Mouse (Mus musculus) testis, adult 2 months (tissue): Measurements from ENCODE around the gene Ttll12. TPM values are rescaled to one million over a fixed set of nuclear protein-coding genes. Genes with fewer than 3 reads are reported as not detected.

Experiments
- H3K27ac ChIP-seq: fragments of 200-500 bp; 2 replicates; pipeline ENCODE4 v1.5.1; 2012; ENCODE audit warnings: low read depth, low read length; ENCODE audit not compliant: control insufficient read depth, insufficient read depth
- H3K27me3 ChIP-seq: fragments of 200-500 bp; 2 replicates; pipeline ENCODE4 v1.6.1; 2012; ENCODE audit warnings: mild to moderate bottlenecking, low read length, moderate library complexity; ENCODE audit not compliant: control insufficient read depth, insufficient read depth
- H3K36me3 ChIP-seq: fragments of 200-500 bp; 2 replicates; pipeline ENCODE4 v1.6.1; 2012; ENCODE audit warnings: mild to moderate bottlenecking, low read length; ENCODE audit not compliant: control insufficient read depth, insufficient read depth
- H3K4me1 ChIP-seq: fragments of 200-500 bp; 2 replicates; pipeline ENCODE4 v1.6.1; 2012; ENCODE audit warnings: low read length; ENCODE audit not compliant: control insufficient read depth, insufficient read depth
- H3K4me3 ChIP-seq: fragments of 200-500 bp; 2 replicates; pipeline ENCODE4 v1.5.1; 2012; ENCODE audit warnings: low read depth, mild to moderate bottlenecking, low read length, moderate library complexity, mixed read lengths; ENCODE audit not compliant: control insufficient read depth
- CTCF ChIP-seq: fragments of 200-500 bp; IDR thresholded peaks from 2 replicates; pipeline ENCODE4 v1.5.1; 2012; ENCODE audit warnings: low read depth, mild to moderate bottlenecking, inconsistent platforms, low read length, moderate library complexity; ENCODE audit not compliant: control insufficient read depth, insufficient read depth, insufficient replicate concordance
- POLR2A ChIP-seq: fragments of 200-500 bp; IDR thresholded peaks from 2 replicates; pipeline ENCODE4 v1.6.1; 2012; ENCODE audit warnings: low read depth, mild to moderate bottlenecking, inconsistent platforms, low read length, moderate library complexity; ENCODE audit not compliant: control insufficient read depth
- polyA plus RNA-seq: library from polyadenylated mRNA; depleted of rRNA; stranded (reverse); fragments of >200 nt; gene quantifications from 2 replicates; pipeline ENCODE4 v1.2.3, GENCODE M21; 2012

The Ttll12 gene
- polyA plus RNA-seq, 1 experiment = 10.5 TPM

DNA sequence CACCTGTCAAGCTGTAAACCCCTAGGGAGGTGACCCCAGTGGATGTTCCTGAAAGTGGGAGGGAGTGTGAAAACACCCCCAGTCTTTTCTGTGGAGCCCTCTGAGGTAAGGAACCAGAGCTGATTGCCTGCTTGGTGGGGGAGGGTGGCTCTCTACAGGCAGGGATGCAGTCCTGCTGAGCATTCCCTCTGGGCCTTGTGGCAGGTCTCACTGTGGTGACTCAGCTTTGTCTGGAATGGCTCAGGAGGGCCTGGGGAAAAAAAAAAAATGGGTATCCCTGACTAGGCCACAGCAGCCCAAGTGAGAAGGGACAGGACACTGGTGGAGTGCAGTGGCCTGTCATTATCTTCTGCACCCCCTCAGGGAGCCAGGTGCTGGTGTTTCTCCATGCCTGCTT lies 1.8 kb downstream of the Ttll12 start:
- TF ChIP-seq POLR2A = no peak
- no peak for TF ChIP-seq CTCF
- Histone ChIP-seq H3K27ac (no peak overlapping the region), H3K4me1 (peaks cover 9% of the 10 kb centered on the region), H3K4me3 (no peak overlapping the region), H3K27me3 (no peaks in the 10 kb centered on the region), H3K36me3 (no peaks in the 10 kb centered on the region)

DNA sequence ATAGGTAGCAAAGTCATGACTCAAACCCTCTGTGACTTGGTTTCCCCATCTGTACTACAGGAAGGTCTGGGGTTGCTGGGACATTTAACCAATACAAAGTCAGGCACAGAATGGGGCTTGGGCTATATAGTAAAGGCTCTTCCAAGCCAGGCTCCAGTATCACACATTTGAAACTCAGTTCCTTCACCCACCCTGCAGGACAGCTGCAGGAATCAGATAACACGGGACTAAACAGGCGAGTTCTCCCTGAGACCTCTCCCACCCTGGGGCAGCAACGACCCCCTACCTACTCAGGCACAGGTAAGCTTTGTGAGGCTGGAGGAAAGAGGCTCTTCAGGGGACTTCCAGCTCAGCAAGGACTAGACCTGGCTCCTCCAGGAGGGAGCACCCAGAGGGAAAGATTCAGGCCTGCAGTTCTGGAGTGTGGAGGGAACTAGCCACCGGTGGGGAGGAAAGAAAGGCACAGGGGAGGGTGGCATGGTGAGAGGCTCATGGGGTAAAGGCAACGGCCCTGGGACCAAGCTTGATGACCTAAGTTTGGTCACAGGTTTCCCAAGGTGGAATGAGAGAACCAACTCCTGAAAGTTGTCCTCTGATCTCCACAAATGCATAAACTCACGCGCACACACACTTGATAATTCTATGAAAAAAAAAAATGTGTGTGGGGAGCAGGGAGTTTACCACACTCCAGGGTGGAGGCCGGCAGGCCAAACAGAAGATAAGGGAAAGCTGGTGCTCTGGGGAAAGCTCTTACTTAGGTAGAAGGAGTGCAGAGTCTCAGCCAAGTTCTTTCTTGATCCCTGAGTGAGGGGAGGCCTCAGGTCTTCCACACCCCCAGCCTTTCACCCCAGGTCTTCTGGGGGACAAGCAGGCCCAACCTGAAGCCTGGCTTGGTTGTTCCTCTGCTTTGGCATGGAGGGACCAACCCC lies 2.4 kb downstream of the Ttll12 start:
- TF ChIP-seq POLR2A (no peak), CTCF (no peak)

GRCm38 (mm10) chr15:83591758-83592157 lies 3.2 kb downstream of the Ttll12 start:
- TF ChIP-seq CTCF (no peak), POLR2A (no peak)
- H3K27ac ChIP-seq = no peak overlapping the region
- no peaks in the 10 kb centered on the region for H3K27me3 ChIP-seq
- H3K36me3 ChIP-seq = no peaks in the 10 kb centered on the region
- H3K4me1 ChIP-seq = peaks cover 9% of the 10 kb centered on the region
- no peak overlapping the region for H3K4me3 ChIP-seq

More for the DNA sequence above, 2.4 kb downstream of the Ttll12 start:
- Histone ChIP-seq H3K4me1 (peaks cover 9% of the 10 kb centered on the region), H3K27me3 (no peaks in the 10 kb centered on the region), H3K36me3 (no peaks in the 10 kb centered on the region), H3K4me3 (no peak overlapping the region), H3K27ac (no peak overlapping the region)

DNA sequence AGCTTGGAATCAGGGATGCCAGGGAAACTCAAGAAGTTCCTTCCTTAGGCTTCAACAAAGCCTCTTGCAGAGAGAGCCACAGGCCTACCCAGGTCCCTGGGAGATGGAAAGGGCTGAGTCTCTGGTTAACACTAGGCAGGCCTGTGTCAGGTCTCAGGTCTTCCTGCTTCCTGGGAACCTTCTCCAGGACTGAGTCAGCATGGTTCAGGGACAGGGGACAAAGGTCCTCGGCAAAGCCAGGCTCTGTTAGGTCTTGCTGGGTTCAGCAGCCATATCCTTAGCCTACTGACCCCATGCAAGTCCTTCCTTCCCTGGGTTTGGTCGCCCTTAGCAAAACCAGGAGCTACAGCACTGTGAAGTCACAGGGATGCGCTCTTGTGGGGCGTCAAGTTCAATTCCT lies 4.1 kb downstream of the Ttll12 start:
- H3K4me3 ChIP-seq = no peak overlapping the region
- TF ChIP-seq POLR2A (no peak), CTCF (no peak)
- no peaks in the 10 kb centered on the region for H3K27me3 ChIP-seq
- no peak overlapping the region for H3K27ac ChIP-seq
- H3K36me3 ChIP-seq = no peaks in the 10 kb centered on the region
- H3K4me1 ChIP-seq = peaks cover 9% of the 10 kb centered on the region

DNA sequence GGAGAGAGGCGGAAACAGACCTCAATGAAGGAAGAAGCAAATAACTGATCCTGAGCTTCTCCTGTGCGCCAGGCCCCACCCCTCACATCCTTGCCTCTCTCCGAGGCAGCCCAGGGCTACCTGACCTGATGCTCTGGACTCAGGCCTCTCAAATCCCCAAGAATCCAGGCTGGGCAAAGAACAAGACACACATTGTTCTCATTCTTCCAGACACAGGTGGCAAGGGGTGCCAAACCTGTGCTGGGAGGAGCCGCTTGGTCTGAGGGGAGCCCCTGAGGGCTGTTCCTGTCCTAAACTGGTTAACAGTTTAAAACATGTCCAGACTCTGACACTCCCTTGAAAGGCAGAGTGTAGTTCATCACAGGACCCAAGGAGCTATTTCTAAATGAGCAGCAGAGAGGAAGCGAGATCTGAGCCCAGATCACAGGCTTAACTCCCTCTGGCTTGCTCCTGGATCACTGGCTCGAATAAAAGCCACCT lies 10.2 kb downstream of the Ttll12 start:
- H3K4me1 ChIP-seq = no peaks in the 10 kb centered on the region
- no peak overlapping the region for H3K4me3 ChIP-seq
- no peak overlapping the region for H3K27ac ChIP-seq
- no peaks in the 10 kb centered on the region for H3K27me3 ChIP-seq
- no peaks in the 10 kb centered on the region for H3K36me3 ChIP-seq
- TF ChIP-seq POLR2A (no peak), CTCF (no peak)

GRCm38 (mm10) chr15:83583419-83584156 lies 11.4 kb downstream of the Ttll12 start:
- no peak overlapping the region for H3K4me3 ChIP-seq
- H3K36me3 ChIP-seq = no peaks in the 10 kb centered on the region
- no peak overlapping the region for H3K27ac ChIP-seq
- TF ChIP-seq CTCF (peak; percentile 48; the same call in 1 of the 2 replicates), POLR2A (no peak)
- H3K4me1 ChIP-seq = no peaks in the 10 kb centered on the region; the same call in 1 of the 2 replicates
- H3K27me3 ChIP-seq = no peaks in the 10 kb centered on the region

DNA sequence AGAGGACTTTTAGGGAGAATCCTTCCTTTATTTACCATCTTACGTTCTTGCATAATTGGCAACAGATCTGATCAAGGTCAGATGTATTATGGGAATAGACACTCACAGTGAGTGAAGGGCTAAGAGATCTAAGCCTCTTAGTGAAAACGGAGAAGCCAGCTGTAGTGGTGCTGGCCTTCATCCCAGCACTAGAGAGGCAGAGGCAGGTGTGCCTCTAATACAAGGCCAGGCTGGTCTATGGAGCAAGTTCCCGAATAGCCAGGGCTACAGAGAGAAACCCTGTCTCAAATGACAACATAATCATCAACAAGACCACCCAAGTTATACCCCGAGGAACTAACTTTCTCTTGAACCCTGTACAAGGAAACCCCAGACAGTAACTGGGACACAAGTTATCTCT lies 12.0 kb downstream of the Ttll12 start:
- Histone ChIP-seq H3K4me3 (no peak overlapping the region), H3K4me1 (no peaks in the 10 kb centered on the region; the same call in 1 of the 2 replicates), H3K27me3 (no peaks in the 10 kb centered on the region), H3K27ac (no peak overlapping the region), H3K36me3 (no peaks in the 10 kb centered on the region)
- TF ChIP-seq POLR2A = no peak
- TF ChIP-seq CTCF = no peak
